Mouse (Mus musculus) bone marrow macrophage, adult 2 months (primary cell): Measurements from ENCODE around the gene Npas3.

Experiments
- CTCF ChIP-seq: IDR thresholded peaks from 2 replicates; pipeline ENCODE4 v1.5.1; 2012; ENCODE audit warnings: low read depth, mild to moderate bottlenecking, low read length, moderate library complexity
- POLR2A ChIP-seq: IDR thresholded peaks from 2 replicates; pipeline ENCODE4 v1.6.1; 2012; ENCODE audit warnings: mild to moderate bottlenecking, low read depth, low read length, borderline replicate concordance

DNA sequence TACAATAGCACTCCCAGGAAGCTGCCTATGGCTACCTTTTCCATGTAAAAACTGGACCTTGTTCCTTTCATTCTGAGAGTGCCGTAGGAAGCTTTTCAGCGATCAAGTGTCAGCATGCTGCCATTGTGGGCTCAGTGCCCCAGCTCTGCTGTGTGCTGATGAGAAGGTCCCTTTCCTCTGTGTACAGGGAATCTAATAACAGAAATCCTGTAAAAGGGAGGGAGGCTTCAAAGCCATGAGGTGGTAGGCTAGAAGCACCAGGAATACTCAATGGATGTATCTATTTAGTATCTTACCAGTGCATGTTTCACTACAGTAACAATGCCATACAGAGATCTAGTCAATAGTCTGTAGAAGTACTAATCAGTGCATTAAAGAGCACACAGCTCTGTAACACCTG is 423.4 kb downstream of the Npas3 start:
- TF ChIP-seq CTCF (no peak), POLR2A (no peak)
